Mouse (Mus musculus) limb, embryonic 15.5 days (tissue): ENCODE data around the gene Sod1. TPM values are rescaled to one million over a fixed set of nuclear protein-coding genes. Genes with fewer than 3 reads are reported as not detected.

Experiments
- ATAC-seq: fragments of 200-750 bp; cut with Nextera tagmentation; 2 replicates; pipeline ENCODE4 v1.8.0; 2017; ENCODE audit warnings: low read depth, moderate TSS enrichment; ENCODE audit not compliant: insufficient number of reproducible peaks, low FRiP score, low TSS enrichment
- H3K27ac ChIP-seq: fragments of 300-500 bp; sonication (generic); 2 replicates; pipeline ENCODE4 v1.5.1; 2015; ENCODE audit warnings: moderate library complexity, mild to moderate bottlenecking, inconsistent platforms
- H3K27me3 ChIP-seq: fragments of 300-500 bp; sonication (generic); 2 replicates; pipeline ENCODE4 v1.6.1; 2015; ENCODE audit warnings: inconsistent platforms
- H3K36me3 ChIP-seq: fragments of 300-500 bp; sonication (generic); 2 replicates; pipeline ENCODE4 v1.6.1; 2015; ENCODE audit warnings: inconsistent platforms
- H3K4me1 ChIP-seq: fragments of 300-500 bp; sonication (generic); 2 replicates; pipeline ENCODE4 v1.6.1; 2015; ENCODE audit warnings: inconsistent platforms
- H3K4me2 ChIP-seq: fragments of 300-500 bp; sonication (generic); 2 replicates; pipeline ENCODE4 v1.6.1; 2015; ENCODE audit warnings: mild to moderate bottlenecking, inconsistent platforms
- H3K4me3 ChIP-seq: fragments of 300-500 bp; sonication (generic); 2 replicates; pipeline ENCODE4 v1.5.1; 2015; ENCODE audit warnings: mild to moderate bottlenecking, inconsistent platforms
- H3K9ac ChIP-seq: fragments of 300-500 bp; sonication (generic); 2 replicates; pipeline ENCODE4 v1.6.1; 2015; ENCODE audit warnings: inconsistent platforms
- H3K9me3 ChIP-seq: fragments of 300-500 bp; sonication (generic); 2 replicates; pipeline ENCODE4 v1.6.1; 2016; ENCODE audit warnings: inconsistent platforms
- WGBS: fragments of 180-500 bp; shearing (Covaris S2); methylation state at CpG from one replicate; pipeline ENCODE4 v1.1.7; 2015; 5-methylcytosine and 5-hydroxymethylcytosine counted together
- polyA plus RNA-seq: library from polyadenylated mRNA; unstranded; fragments of >200 nt; fragmentation: Nextera tagmentation; extraction: Ambion mirVana; gene quantifications from 2 replicates; pipeline ENCODE4 v1.2.1, GENCODE M21; 2015

Gene Sod1
- polyA plus RNA-seq = 830 and 861 TPM in 2 replicates

GRCm38 (mm10) chr16:90220026-90220891, at the start of gene Sod1:
Gene Sod1, plus strand, starts transcription at chr16:90220754.
- Histone ChIP-seq H3K9me3 (no peaks in the 10 kb centered on the region), H3K27me3 (no peaks in the 10 kb centered on the region), H3K9ac (peak within 1 kb of the TSS; percentile 95), H3K4me3 (peak within 1 kb of the TSS; percentile 95), H3K27ac (peak within 1 kb of the TSS; percentile 95), H3K4me1 (peaks cover 13% of the 10 kb centered on the region), H3K4me2 (peak within 1 kb of the TSS; percentile 68), H3K36me3 (peaks cover 20% of the 10 kb centered on the region)
- WGBS = 2% methylated on average over 63 of the region's 63 CpGs
- ATAC-seq = peak; percentile 89

GRCm38 (mm10) chr16:90171416-90171815, 49.1 kb upstream of the Sod1 start:
- Histone ChIP-seq H3K27me3 (no peaks in the 10 kb centered on the region), H3K4me3 (no peak overlapping the region), H3K4me1 (no peaks in the 10 kb centered on the region), H3K9me3 (no peaks in the 10 kb centered on the region), H3K27ac (no peak overlapping the region), H3K4me2 (no peak overlapping the region), H3K36me3 (no peaks in the 10 kb centered on the region), H3K9ac (no peak overlapping the region)
- ATAC-seq = no peak
- WGBS = 60% methylated on average over 8 of the region's 8 CpGs

- no peaks in the 10 kb centered on the region for H3K9me3 ChIP-seq
- H3K4me2 ChIP-seq = no peak overlapping the region
- no peak overlapping the region for H3K27ac ChIP-seq
- no peaks in the 10 kb centered on the region for H3K36me3 ChIP-seq
- H3K4me1 ChIP-seq = no peaks in the 10 kb centered on the region
- no peaks in the 10 kb centered on the region for H3K27me3 ChIP-seq
- 0 out of 2 replicates have a peak, but pooled peaks have one; percentile 30 for ATAC-seq
- H3K9ac ChIP-seq = no peak overlapping the region
- no peak overlapping the region for H3K4me3 ChIP-seq
- WGBS = 43% methylated on average over 10 of the region's 10 CpGs
Observed at GRCm38 (mm10) chr16:90176472-90176871, 44.1 kb upstream of the Sod1 start.

GRCm38 (mm10) chr16:90177425-90177824, 43.1 kb upstream of the Sod1 start:
- Histone ChIP-seq H3K4me3 (no peak overlapping the region), H3K9me3 (no peaks in the 10 kb centered on the region), H3K4me2 (no peak overlapping the region), H3K9ac (no peak overlapping the region), H3K4me1 (no peaks in the 10 kb centered on the region), H3K27me3 (no peaks in the 10 kb centered on the region), H3K27ac (no peak overlapping the region), H3K36me3 (no peaks in the 10 kb centered on the region)
- no peak for ATAC-seq
- WGBS = 79% methylated on average over 8 of the region's 8 CpGs

- H3K27ac ChIP-seq = no peak overlapping the region
- no peaks in the 10 kb centered on the region for H3K9me3 ChIP-seq
- ATAC-seq = no peak
- no peaks in the 10 kb centered on the region for H3K4me1 ChIP-seq
- H3K4me3 ChIP-seq = no peak overlapping the region
- no peaks in the 10 kb centered on the region for H3K36me3 ChIP-seq
- no peaks in the 10 kb centered on the region for H3K27me3 ChIP-seq
- WGBS = 90% methylated on average over 3 of the region's 3 CpGs
- no peak overlapping the region for H3K9ac ChIP-seq
- no peak overlapping the region for H3K4me2 ChIP-seq
Observed at GRCm38 (mm10) chr16:90178404-90178803, 42.1 kb upstream of the Sod1 start.

GRCm38 (mm10) chr16:90179892-90180291, 40.7 kb upstream of the Sod1 start:
- H3K4me3 ChIP-seq = no peak overlapping the region
- H3K36me3 ChIP-seq = no peaks in the 10 kb centered on the region
- H3K4me2 ChIP-seq = no peak overlapping the region
- no peaks in the 10 kb centered on the region for H3K9me3 ChIP-seq
- ATAC-seq = no peak
- no peak overlapping the region for H3K27ac ChIP-seq
- 83% methylated on average over 5 of the region's 5 CpGs for WGBS
- no peak overlapping the region for H3K9ac ChIP-seq
- no peaks in the 10 kb centered on the region for H3K27me3 ChIP-seq
- H3K4me1 ChIP-seq = no peaks in the 10 kb centered on the region

- ATAC-seq = no peak
- Histone ChIP-seq H3K36me3 (no peaks in the 10 kb centered on the region), H3K27ac (no peak overlapping the region), H3K4me1 (no peaks in the 10 kb centered on the region), H3K9ac (no peak overlapping the region), H3K4me3 (no peak overlapping the region), H3K9me3 (no peaks in the 10 kb centered on the region), H3K27me3 (no peaks in the 10 kb centered on the region), H3K4me2 (no peak overlapping the region)
- WGBS = 77% methylated on average over 6 of the region's 6 CpGs
Observed at GRCm38 (mm10) chr16:90180975-90181374, 39.6 kb upstream of the Sod1 start.

- Histone ChIP-seq H3K4me3 (no peak overlapping the region), H3K9me3 (no peaks in the 10 kb centered on the region), H3K9ac (no peak overlapping the region), H3K27ac (no peak overlapping the region), H3K27me3 (no peaks in the 10 kb centered on the region), H3K4me2 (no peak overlapping the region), H3K36me3 (no peaks in the 10 kb centered on the region), H3K4me1 (no peaks in the 10 kb centered on the region)
- no peak for ATAC-seq
- WGBS = 76% methylated on average over 8 of the region's 8 CpGs
Observed at GRCm38 (mm10) chr16:90181673-90182072, 38.9 kb upstream of the Sod1 start.

- Histone ChIP-seq H3K4me2 (no peak overlapping the region), H3K4me3 (no peak overlapping the region), H3K27ac (no peak overlapping the region), H3K9ac (no peak overlapping the region), H3K27me3 (no peaks in the 10 kb centered on the region), H3K4me1 (no peaks in the 10 kb centered on the region), H3K36me3 (no peaks in the 10 kb centered on the region), H3K9me3 (no peaks in the 10 kb centered on the region)
- 82% methylated on average over 6 of the region's 6 CpGs for WGBS
- ATAC-seq = no peak
Observed at GRCm38 (mm10) chr16:90184135-90184534, 36.4 kb upstream of the Sod1 start.

- H3K27ac ChIP-seq = no peak overlapping the region
- no peaks in the 10 kb centered on the region for H3K36me3 ChIP-seq
- no peaks in the 10 kb centered on the region for H3K4me1 ChIP-seq
- H3K4me3 ChIP-seq = no peak overlapping the region
- 42% methylated on average over 8 of the region's 8 CpGs for WGBS
- H3K9me3 ChIP-seq = no peaks in the 10 kb centered on the region
- no peak overlapping the region for H3K9ac ChIP-seq
- H3K27me3 ChIP-seq = no peaks in the 10 kb centered on the region
- H3K4me2 ChIP-seq = no peak overlapping the region
- no peak for ATAC-seq
Observed at GRCm38 (mm10) chr16:90185928-90186588, 34.5 kb upstream of the Sod1 start.

- no peak for ATAC-seq
- Histone ChIP-seq H3K9me3 (no peaks in the 10 kb centered on the region), H3K36me3 (no peaks in the 10 kb centered on the region), H3K4me3 (no peak overlapping the region), H3K9ac (no peak overlapping the region), H3K27ac (no peak overlapping the region), H3K4me1 (no peaks in the 10 kb centered on the region), H3K4me2 (no peak overlapping the region), H3K27me3 (no peaks in the 10 kb centered on the region)
- 22% methylated on average over 13 of the region's 13 CpGs for WGBS
Observed at GRCm38 (mm10) chr16:90187453-90187852, 33.1 kb upstream of the Sod1 start.

GRCm38 (mm10) chr16:90191289-90191688, 29.3 kb upstream of the Sod1 start:
- Histone ChIP-seq H3K4me2 (no peak overlapping the region), H3K36me3 (no peaks in the 10 kb centered on the region), H3K27me3 (no peaks in the 10 kb centered on the region), H3K4me1 (no peaks in the 10 kb centered on the region), H3K9ac (no peak overlapping the region), H3K4me3 (no peak overlapping the region), H3K9me3 (no peaks in the 10 kb centered on the region), H3K27ac (no peak overlapping the region)
- WGBS = 66% methylated on average over 6 of the region's 6 CpGs
- no peak for ATAC-seq
